Mouse (Mus musculus) stomach, postnatal 0 days (tissue): ENCODE measurements around the gene Platr25.

ENCODE experiments used
- CTCF ChIP-seq: IDR thresholded peaks from 2 replicates; pipeline ENCODE4 v1.5.1; 2016; ENCODE audit warnings: antibody characterized with exemption, low read depth, mild to moderate bottlenecking, moderate library complexity
- EP300 ChIP-seq: optimal IDR thresholded peaks from 2 replicates; pipeline ENCODE3; 2016; ENCODE audit warnings: antibody characterized with exemption

DNA sequence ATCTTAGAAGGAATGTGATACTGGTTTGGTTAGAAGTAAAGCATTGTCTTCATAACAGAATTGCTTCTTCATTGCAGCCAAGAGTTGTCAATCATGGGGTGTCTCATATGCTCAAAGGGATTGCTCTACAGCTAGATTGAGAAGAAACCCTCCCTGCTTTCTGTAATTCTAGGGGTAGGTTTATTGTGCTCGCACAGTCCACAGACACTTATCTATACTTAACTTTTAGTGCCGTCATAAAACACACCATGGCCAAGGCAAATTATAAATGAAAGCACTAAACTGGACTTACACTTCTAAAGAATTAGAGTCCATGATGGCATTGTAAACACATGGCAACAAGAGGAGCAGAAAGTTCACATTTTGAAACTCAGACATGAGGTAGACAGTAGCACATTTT lies 27.2 kb downstream of the Platr25 start:
- no peak for TF ChIP-seq CTCF
- no peak for TF ChIP-seq EP300
